Mouse (Mus musculus): ENCODE results near the gene C8a. TPM values are rescaled to one million over a fixed set of nuclear protein-coding genes. Genes with fewer than 3 reads are reported as not detected.

Gene C8a
- total RNA-seq (2021) = not detected
- long read RNA-seq, experiment 1 = 0 reads
- long read RNA-seq, experiment 2 = 0 reads

DNA sequence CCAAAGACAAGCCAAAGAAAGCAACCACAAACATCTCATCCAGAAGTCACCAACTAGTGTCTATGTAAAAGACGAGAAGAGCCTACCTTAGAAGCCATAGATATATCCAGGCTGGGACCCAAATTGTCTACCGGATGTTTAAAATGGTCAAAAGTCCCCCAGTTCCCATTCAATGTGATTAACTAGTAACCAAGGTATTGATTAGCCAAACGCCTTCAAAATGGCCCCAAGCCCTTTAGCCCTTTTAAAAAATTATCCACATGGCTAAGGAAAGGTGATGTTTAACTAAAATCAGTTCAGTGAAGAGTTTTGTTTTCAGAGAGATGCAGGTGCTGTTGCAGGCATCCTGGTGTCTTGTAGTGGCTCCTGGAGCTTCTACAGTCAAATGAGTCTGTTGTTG lies at the start of gene C8a:
TSS of gene C8a (minus strand) at position 76 of the 400 bp plus-strand sequence.
- DNase-seq (ENCODE audit: low spot score in 2 of 2) = no peak

DNA sequence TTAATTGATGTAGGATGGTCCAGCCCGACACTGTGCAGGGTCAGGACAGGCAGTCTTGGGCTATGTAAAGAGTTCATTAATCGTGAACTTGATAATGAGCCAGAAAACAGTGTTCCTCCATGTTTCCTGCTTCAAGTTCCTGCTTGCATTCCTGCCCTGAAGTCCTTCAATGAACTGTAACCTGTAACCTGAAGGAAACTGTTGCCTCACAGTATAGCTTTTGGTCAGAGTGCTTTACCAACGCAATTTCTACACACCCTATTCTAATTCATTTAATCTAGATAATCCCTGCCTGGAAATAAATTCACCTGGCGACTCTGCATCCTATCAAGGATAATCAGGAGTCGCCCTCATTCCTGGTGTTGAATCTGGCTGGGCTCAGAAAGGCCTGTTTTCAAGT lies 49.2 kb upstream of the C8a start:
- DNase-seq (ENCODE audit: low spot score in 2 of 2) = no peak

DNA sequence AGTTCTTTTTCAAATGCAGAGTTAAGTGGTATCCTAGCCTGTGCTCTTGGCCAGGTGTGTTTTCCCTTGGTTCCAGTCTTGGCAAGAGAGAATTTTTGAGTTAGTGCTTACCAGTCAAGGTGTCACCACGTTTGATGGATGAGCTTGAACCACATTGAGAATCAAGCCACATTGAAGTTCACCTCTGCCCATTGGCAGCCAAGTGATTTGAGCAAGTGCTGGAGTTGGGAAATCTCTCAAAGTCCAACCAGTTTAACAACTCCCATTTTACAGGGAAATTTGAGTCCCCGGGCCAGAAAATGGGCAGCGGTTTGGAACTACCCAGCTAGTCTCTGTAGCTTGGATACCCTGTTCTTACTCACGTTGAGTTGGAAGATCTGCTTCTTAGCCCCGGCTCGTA lies 41.8 kb upstream of the C8a start:
- DNase-seq (ENCODE audit: low spot score in 2 of 2) = no peak

DNA sequence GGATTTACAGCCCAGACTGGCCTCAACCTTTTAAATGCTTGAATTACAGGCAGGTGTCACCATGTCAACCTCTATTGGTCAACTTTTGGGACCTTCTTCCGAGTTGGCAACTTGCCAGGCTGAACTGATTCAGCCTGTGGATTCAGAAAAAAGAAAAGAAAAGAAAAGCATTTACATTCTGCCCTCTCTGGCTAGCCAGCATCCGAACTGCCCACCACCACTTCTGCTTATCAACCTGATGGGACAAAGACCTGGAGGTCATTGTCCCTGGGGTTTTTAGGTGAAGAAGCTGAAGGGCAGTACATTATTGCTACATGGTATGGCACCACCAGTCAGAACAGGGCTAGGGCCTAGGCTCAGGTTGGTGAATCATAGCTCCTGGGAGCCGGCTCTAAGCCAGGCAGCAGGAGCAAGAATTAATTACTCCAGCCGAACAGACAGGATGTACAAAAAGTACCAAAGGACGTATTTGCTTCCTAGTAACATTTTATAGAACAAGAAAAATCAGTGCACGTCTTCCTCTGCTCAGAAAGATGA lies 38.6 kb upstream of the C8a start:
- DNase-seq (ENCODE audit: low spot score in 2 of 2) = no peak

DNA sequence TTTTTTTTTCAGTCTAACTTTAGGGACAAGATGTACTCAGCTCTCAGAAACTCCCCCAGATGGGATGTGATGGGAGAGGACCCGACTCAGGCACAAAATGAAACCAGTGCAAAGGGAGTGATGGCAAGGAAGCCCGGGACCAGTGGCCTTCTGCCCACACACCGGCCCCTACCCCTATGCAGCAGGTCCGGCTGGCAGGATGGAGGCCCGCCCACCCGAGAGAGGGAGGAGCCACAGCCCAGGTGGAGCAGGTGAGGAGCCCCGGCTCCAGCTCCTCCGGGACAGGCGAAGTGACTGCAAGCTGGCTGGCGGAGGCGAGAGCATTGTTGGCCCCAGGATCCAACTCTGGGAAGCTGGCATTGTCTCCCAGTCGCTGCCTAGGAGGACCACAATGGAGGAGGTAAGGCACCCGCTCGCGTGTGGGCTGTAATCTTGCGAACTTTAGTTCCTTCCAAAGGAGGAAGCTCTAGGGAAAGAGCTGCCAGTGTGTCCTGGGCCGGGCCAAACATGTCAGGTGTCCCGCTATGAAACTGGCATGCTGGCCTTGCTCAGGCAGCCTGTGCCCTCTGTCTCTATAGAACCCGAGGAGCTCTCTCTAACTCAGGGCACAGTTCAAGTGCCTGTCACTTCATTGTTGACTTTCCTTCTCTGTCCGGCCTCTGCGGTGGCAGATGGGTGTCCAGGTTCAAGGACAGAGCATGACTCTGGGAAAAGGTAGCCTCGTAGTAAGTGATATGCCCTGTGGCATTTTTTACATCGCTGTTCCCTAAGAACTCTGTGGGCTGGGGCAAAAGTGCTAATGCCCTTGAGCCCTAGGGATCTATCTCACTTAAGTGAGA lies 37.3 kb upstream of the C8a start, which contains the start of gene Fyb2:
TSS of gene Fyb2 (plus strand) at position 166 of the 839 bp plus-strand sequence.
- DNase-seq (ENCODE audit: low spot score in 2 of 2) = no peak

DNA sequence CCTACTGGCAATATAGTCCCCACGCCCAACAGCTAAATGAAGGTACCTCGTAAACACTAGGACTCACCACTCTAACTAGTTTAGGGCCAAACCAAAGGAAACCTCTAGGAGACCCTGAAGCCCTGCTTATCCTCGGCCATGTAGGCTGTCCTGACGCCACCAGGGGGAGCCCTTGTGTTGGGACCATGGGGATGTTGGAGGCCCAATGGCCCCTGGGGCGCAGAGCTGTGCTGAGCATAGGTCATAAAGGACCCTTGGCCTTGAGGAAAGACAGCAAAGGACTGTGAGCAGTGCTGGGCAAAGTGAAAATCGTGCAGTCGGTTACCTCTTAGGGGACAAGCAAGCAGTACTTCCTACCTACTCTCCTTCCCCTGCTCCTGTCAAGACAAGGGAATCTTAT lies 35.5 kb upstream of the C8a start:
- peak; percentile 71 to 84 for DNase-seq (ENCODE audit: low spot score in 2 of 2)

DNA sequence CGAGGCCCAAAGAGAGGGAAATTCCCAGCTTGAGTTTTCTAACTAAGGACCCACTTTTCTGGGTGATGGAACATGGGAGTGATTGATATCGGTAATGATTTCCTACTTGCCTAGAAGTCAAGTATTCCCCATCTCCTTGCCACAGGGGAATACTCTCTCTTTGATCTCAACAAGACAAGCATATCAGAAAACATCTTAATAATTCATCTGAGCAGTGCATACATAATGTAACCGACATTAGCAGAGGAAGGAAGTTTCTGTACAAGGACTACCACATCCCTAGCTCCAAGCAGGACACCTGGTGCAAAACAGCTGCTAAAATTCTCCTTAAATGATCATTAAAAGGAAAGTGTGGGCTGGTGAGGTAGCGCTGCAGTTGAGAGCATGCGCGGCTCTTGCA lies 28.9 kb upstream of the C8a start:
- no peak for DNase-seq (ENCODE audit: low spot score in 2 of 2)

DNA sequence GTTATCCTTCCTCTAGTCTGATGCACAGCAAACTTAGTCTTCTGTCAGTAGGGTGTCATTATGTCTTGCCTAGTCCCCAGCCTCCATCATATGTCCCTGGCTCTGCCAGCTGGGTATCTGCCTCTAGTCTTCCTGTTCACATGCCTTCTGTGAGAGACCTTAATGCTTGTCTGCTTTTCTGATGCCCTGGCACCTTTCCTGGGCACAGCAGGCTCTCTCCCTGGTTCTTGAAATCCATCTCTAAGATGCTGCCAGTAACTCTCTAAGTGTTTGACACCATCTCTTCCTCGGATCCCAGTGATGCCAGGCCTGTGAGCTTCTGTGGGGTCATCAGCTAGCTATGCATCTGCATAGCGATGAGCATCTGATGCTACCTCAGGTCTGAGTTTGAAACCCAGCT lies 26.6 kb upstream of the C8a start:
- DNase-seq (ENCODE audit: low spot score in 2 of 2) = no peak

DNA sequence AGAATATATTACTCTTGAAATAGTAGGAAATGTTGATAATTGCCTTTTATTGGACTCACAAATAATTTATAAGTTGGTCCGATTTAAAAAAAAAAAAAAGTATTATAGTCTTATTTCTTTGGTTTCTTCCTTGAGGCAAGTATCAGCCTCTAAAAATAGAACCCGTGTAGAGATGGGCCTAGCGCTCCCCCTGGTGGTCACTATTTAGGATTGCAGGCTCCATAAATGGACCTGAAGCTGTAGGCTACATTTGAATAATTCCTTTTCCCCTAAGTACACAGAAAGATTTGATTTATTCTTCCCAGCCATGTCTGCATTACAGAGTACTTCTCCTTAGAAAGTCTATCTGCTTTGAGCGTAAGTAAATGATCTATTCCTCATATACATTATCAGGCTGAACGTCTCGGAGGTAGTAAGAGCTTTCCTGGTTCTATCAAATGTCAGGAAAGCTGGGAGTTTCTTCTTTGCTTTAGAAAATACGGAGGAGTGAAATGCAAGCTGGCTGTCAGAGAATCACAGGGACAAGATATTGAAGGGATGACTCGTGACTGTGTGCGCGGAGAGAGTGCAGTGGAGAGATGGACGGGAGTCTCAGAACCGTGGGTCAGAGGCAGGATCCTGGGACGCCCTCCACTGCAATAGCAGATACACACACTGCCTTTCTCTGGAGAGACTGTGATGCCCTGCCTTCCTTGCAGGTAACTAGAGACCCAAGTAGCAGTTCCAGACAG lies 18.0 kb upstream of the C8a start:
- peak; percentile 69 to 75 for DNase-seq (ENCODE audit: low spot score in 2 of 2)

DNA sequence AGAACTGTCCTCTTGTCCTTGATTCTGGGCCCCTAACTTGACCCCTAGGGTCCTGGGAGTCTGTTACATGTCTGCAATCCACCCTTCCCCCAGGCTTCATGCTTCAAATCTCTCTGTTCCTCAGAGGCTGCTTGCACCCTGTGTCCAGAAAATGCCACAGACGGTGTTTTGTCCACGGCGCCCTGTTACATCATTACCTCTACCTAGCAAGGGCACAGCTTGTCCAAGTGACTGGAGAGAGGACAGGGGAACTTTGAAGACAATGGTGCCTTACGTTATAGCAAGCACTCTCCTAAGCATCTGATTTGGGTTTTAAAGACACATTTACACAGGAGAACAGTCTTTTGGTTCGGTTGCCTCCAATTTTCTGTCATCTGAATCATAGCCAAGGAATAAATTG lies 17.4 kb upstream of the C8a start:
- peak in 1 of 2 experiments; percentile 18 for DNase-seq (ENCODE audit: low spot score in 2 of 2)

DNA sequence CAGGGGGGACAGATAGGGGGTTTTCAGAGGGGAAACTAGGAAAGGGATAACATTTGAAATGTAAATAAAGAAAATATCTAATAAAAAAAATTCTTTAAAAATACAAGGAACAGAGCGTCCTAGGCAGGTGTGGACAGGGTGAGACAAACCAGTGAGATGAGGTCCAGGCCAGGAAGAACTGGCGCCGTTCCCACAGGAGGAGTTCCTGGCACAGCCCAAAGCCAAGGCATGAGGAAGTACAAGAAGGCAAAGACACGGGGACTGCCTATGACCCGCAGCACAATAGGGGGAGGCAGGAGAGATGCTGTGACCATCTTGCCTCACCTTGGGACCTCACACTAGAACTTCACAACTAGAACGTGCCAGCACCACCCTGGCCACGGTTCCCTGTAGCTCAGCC lies 15.5 kb upstream of the C8a start:
- no peak for DNase-seq (ENCODE audit: low spot score in 2 of 2)

DNA sequence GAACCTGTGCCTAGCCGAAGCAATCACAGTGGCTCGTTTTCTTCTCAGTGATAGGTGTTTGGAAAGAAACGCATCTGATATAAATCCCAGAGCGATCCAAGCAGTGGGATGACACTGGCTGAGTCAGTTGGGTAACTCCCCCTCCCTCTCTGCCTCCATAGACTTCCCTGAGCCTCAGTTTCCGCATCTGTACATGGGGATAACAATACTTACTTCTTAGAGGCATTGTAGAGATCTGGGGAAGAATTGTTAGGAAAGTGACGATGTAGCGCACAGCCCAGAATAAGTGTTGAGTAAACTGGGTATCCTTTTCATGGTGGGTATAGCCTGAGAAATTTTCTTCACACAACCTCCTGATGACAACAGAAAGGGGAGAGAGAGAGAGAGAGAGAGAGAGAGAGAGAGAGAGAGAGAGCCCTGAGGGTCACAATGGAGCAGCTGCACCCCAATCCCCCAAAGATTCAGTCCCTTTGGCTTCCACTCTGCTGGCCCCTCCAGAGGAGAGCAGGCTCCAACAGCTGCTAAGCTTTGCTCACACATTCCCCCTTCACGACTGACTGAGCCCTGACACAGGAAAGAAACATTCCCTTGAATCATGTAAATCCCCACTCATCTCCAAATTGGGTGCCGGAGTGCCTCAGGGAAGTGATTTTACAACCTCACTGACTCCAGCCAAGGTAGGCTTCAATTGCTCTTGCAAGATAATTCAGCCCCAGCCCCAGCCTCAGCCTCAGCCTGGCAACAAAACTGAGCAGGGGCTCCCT lies 12.5 kb upstream of the C8a start:
- no peak for DNase-seq (ENCODE audit: low spot score in 2 of 2)

DNA sequence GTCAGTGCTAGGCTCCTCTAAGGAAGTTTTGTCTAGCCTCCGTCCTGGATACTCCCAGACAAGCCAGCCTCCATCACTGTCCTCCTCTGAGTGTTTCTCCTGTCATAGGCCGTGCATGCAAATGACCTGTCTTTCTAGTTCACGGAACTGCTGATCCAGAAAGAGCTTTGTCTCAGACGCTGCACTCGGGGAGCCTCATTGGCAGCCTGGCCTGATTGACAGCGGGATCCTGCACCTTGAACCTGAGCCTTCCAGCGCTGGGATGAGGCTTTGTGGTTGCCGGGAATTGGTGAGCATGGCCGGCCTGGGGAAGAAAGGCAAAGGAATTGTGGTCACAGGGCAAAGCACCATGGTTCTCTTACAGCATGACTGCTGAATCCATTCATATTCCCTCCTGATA lies 11.3 kb upstream of the C8a start:
- no peak for DNase-seq (ENCODE audit: low spot score in 2 of 2)

DNA sequence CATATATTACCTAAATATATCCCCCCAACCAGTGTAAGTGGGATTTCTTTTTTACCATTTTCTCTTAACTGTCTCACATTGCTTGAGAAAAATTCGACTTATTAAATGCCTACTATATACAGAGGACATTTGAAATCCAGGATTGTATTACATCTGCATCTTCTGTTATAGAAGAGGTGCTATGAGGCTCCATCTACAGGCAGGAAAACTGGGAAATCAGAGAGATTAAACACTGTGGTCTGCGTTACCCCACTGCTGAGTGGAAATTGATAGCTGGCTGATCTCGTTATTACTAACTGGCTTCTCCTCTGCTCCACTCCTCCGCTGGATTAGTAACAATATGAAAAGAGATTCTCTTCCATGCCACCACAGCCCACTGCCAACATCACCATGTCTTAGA lies 366 bp downstream of the C8a start:
- DNase-seq (ENCODE audit: low spot score in 2 of 2) = no peak

DNA sequence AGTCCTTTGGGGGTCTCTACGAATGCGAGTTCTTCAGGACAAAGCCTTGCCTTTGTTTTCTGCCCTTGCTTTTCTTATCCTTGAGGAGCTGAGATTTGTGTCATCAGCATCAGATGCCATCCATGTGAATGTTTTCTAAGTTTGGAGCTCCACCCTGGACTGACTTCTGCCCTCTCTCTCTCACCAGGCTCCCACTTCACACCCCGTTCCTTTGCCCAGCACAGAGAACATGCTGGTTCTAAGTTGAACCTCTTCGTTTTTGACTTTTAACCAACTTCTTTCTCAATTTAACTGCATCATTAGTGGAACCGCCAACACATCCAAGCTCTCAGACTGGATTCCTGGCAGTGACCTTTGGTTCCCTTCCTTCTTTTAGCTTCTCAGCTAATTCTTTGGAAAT lies 6.0 kb downstream of the C8a start:
- DNase-seq (ENCODE audit: low spot score in 2 of 2) = no peak

DNA sequence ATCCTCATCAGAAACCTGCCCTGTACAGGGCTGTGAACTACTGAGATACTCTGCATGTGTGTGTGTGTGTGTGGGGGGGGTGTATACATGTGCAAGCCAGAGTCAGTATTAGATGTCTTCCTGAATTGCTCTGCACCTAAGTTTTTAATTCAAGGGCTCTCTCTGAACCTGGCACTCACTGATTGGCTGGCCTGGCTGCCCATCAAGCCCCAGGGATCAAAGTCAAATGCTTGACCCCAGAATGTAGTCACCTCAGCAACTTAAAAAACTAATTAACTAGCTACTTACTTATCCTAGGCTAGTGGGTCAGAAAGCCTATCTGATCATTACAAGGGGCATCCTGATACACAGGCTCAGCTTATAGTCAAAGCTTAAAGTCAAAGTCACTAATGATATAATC lies 6.6 kb downstream of the C8a start:
- no peak for DNase-seq (ENCODE audit: low spot score in 2 of 2)

DNA sequence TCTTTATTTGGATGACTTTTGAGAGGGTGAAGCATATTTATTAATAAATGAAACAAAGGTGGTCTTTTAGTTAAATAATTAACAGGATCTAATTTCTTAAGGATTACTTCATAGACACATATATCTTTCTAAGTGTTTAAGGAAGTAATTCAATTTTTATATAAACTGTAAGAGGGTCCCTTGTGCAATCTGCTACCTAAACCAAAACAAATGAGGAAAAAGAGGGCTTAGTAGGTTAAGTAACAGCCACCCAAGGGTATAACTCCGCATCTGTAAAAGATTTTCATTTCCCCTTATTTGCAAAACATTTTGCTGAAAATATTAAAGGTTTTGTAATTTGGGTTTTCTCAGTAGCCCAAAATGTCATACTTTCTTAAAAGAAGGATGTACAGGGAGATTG lies 11.8 kb downstream of the C8a start:
- DNase-seq (ENCODE audit: low spot score in 2 of 2) = no peak

DNA sequence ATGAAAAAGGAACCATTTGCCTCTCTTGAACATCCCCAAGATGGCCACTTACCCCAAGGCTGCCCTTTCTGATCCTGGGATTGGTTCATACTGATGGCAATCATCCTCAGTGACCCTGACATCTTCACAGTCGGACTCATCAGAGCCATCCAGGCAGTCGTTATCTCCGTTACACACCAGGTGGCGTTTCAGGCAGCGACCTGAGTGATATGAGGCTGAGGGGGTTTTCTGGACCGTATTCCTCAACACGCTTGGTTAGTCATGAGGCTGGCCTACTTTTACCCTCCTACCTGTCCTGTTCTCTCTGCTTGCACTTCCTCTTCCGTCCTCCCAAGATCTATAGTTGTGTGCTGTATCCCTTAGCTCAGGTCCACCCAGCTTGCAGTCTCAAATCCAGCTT lies 15.0 kb downstream of the C8a start:
- DNase-seq (ENCODE audit: low spot score in 2 of 2) = no peak

DNA sequence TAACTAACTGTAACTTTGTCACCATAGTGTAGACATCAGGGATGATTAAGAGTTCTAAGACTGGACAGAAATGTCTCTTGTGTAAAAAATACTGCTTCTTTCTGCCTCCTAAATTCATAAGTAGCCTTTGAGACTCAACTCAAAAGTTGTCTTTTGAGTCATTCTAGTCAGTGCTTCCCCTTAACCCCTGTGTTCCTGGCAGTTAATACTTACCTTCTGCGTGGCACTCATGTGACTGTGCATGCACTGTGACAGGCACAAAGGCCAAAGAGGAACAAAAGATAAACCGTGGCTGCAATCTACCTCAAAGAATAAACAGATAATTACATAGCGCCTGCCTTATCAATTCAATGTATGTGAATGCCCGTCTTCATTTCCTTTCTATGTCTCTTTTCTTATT lies 18.4 kb downstream of the C8a start:
- DNase-seq (ENCODE audit: low spot score in 2 of 2) = no peak

DNA sequence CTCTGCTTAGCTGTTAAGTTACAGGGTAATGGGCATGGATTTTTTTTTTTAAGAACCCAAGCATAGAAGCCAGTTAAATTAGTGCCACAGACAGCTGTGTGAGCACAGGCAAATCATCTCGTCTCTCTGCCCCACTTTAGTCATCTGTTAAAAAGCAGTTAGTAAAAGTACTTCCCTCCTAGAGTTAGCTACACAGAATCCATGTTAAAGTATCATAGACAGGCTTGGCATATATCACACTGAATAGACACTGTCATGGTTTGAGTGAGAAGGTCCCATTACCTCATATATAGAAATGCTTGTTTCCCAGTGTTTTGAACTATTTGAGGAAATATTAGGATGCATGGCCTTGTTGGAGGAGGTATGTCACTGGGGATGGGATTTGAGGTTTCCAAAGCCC lies 19.2 kb downstream of the C8a start, which contains the start of gene Gm17662:
TSS of gene Gm17662 (plus strand) at position 301 of the 400 bp plus-strand sequence.
- DNase-seq (ENCODE audit: low spot score in 2 of 2) = no peak

DNA sequence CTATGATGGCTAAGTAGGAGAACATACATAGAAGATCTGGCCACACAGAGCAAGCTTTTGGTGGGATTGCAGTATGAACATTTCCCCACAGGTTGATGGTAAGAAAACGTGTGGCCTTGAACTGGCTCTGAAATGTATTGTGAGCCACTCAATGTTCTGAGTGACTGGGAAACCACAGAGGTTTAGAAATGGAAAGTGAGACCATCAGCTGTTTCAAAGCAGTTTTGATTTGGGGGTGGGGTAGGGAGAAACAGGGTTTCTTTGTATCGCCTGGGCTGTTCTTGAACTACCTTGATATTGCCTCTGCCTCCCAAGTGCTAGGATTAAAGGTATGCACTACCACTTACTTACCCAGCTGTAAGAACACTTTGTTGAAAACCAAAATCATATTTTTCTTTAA lies 21.0 kb downstream of the C8a start:
- no peak for DNase-seq (ENCODE audit: low spot score in 2 of 2)
